Mouse (Mus musculus): ENCODE data around the gene Cnpy3.

GRCm38 (mm10) chr17:46773278-46774130 is 21.5 kb upstream of the Cnpy3 start:
- TF ChIP-seq CTCF (IDR thresholded peaks at IDR 0.05; ENCODE audit: control insufficient read depth, insufficient read depth, insufficient read length) (no peak), MAX (IDR thresholded peaks at IDR 0.05) (no peak), FOSL1 (IDR thresholded peaks at IDR 0.05; ENCODE audit: insufficient read depth, low read length, poor library complexity, severe bottlenecking) (no peak), CEBPB (IDR thresholded peaks at IDR 0.05; ENCODE audit: low read depth) (no peak), USF1 (IDR thresholded peaks at IDR 0.05; ENCODE audit: low read depth) (no peak)

Data from C2C12 (cell line).